Mouse (Mus musculus) spleen, adult 2 months (tissue): ENCODE measurements around the gene Rasgrp4.

Experiments
- CTCF ChIP-seq: fragments of 200-500 bp; IDR thresholded peaks from 2 replicates; pipeline ENCODE4 v1.5.1; 2011; ENCODE audit warnings: mild to moderate bottlenecking, inconsistent platforms; ENCODE audit not compliant: insufficient read depth, insufficient read length, insufficient replicate concordance; ENCODE audit errors: extremely low read depth
- POLR2A ChIP-seq: fragments of 200-500 bp; IDR thresholded peaks from 2 replicates; pipeline ENCODE4 v1.6.1; 2011; ENCODE audit warnings: low read depth, low read length, inconsistent platforms

GRCm38 (mm10) chr7:29168121-29168695, 33.6 kb downstream of the Rasgrp4 start:
- TF ChIP-seq POLR2A (no peak), CTCF (no peak)
